Mouse (Mus musculus): Measurements from ENCODE around the gene Gm8279. TPM values are rescaled to one million over a fixed set of nuclear protein-coding genes. Genes with fewer than 3 reads are reported as not detected.
"Not testable (repeated sequence)": the region's sequence is repeated elsewhere in the genome, so short reads cannot be mapped to it uniquely, and the experiment has no call there.

Gm8279 gene
- not detected in 2 replicates for total RNA-seq (2014; fragmentation: Nextera tagmentation)
- not detected in 2 replicates for total RNA-seq (2017)

GRCm38 (mm10) chr14:5131219-5131618 lies at the start of gene Gm8279:
Gene Gm8279 (plus strand): TSS chr14:5131519.
- ATAC-seq (replicated peaks; ENCODE audit: low FRiP score, low TSS enrichment, poor library complexity, severe bottlenecking): not testable (repeated sequence)

DNA sequence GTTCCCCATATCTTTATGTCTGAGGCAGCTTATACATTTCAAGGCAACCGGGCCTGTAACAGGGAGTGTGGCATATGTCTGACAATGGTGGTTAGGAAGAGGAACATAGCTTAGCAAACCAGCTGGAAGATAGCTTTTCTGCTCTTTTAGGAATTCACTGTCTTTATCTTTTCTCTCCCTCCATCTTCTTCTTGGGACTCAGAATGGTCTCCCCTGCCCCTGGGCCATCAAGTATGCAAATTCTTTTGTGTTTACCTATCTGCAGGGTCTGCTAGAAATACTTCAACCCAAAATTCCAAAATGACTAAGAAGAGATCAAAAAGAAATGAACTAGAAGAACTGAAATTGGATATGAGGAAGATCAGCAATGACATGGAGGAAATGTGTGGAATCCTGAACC lies 32.9 kb downstream of the Gm8279 start, which contains the start of gene Gm3317:
TSS of gene Gm3317 (plus strand) at position 301 of the 400 bp plus-strand sequence.
- ATAC-seq (replicated peaks; ENCODE audit: low FRiP score, low TSS enrichment, poor library complexity, severe bottlenecking): not testable (repeated sequence)

- ATAC-seq (replicated peaks; ENCODE audit: low FRiP score, low TSS enrichment, poor library complexity, severe bottlenecking): not testable (repeated sequence)
These were observed 54.2 kb downstream of the Gm8279 start, which contains the start of gene Gm8271 for GRCm38 (mm10) chr14:5185493-5185892. Gene Gm8271 (plus strand): TSS chr14:5185793.

Other genes with a start within 250 kb of the Gm8279 start
- gene Gm3278, start 239.1 kb upstream of the Gm8279 start, total RNA-seq (2014; fragmentation: Nextera tagmentation): not detected in 2 replicates
- gene Gm3278, start 239.1 kb upstream of the Gm8279 start, total RNA-seq (2017): not detected in 2 replicates
- not detected in 2 replicates for gene Gm8297, start 147.6 kb upstream of the Gm8279 start, total RNA-seq (2014; fragmentation: Nextera tagmentation)
- not detected in 2 replicates for gene Gm8297, start 147.6 kb upstream of the Gm8279 start, total RNA-seq (2017)
- gene Gm3298, start 115.6 kb upstream of the Gm8279 start, total RNA-seq (2014; fragmentation: Nextera tagmentation): not detected in 2 replicates
- gene Gm3298, start 115.6 kb upstream of the Gm8279 start, total RNA-seq (2017): not detected in 2 replicates
- gene 4930555G01Rik, start 80.9 kb upstream of the Gm8279 start, total RNA-seq (2014; fragmentation: Nextera tagmentation): not detected in 2 replicates
- gene 4930555G01Rik, start 80.9 kb upstream of the Gm8279 start, total RNA-seq (2017): not detected in 2 replicates
- gene Gm8281, start 60.5 kb upstream of the Gm8279 start, total RNA-seq (2014; fragmentation: Nextera tagmentation): not detected in 2 replicates
- not detected in 2 replicates for gene Gm8281, start 60.5 kb upstream of the Gm8279 start, total RNA-seq (2017)
- gene Gm3317, start 33.0 kb downstream of the Gm8279 start, total RNA-seq (2014; fragmentation: Nextera tagmentation): not detected in 2 replicates
- not detected in 2 replicates for gene Gm3317, start 33.0 kb downstream of the Gm8279 start, total RNA-seq (2017)
- not detected in 2 replicates for gene Gm8271, start 54.3 kb downstream of the Gm8279 start, total RNA-seq (2014; fragmentation: Nextera tagmentation)
- not detected in 2 replicates for gene Gm8271, start 54.3 kb downstream of the Gm8279 start, total RNA-seq (2017)
- not detected in 2 replicates for gene Gm3526, start 129.1 kb downstream of the Gm8279 start, total RNA-seq (2014; fragmentation: Nextera tagmentation)
- not detected in 2 replicates for gene Gm3526, start 129.1 kb downstream of the Gm8279 start, total RNA-seq (2017)
- not detected in 2 replicates for gene Gm3542, start 203.4 kb downstream of the Gm8279 start, total RNA-seq (2014; fragmentation: Nextera tagmentation)
- not detected in 2 replicates for gene Gm3542, start 203.4 kb downstream of the Gm8279 start, total RNA-seq (2017)